ENCODE assay signal across 8 mouse cellular contexts in genomic region chr7:100658093-100658578, GRCm38 (mm10). TPM values are rescaled to one million over a fixed set of nuclear protein-coding genes. Genes with fewer than 3 reads are reported as not detected.
DNase-seq lines count a peak whose midpoint lies in the region; ATAC-seq and TF ChIP-seq lines count a peak whose summit lies in the region.

No protein-coding gene starts in this region.

- H3K36me3 ChIP-seq in E14TG2a.4 (ENCODE audit: insufficient read depth, low read length) = no peaks in the 10 kb centered on the region
- H3K36me3 ChIP-seq in forebrain, embryonic 13.5 days (ENCODE audit: poor library complexity, severe bottlenecking) = no peaks in the 10 kb centered on the region

- H3K27ac ChIP-seq in forebrain, embryonic 13.5 days = no peak overlapping the region

- no peak for ATAC-seq in forebrain, embryonic 13.5 days

- WGBS in forebrain, embryonic 13.5 days = 29% methylated on average over 18 of the region's 18 CpGs

- no peak overlapping the region for H3K9ac ChIP-seq in forebrain, embryonic 13.5 days

- TF ChIP-seq CTCF in E14TG2a.4 (conservative IDR thresholded peaks at IDR 0.05; ENCODE audit: low read length) = no peak

- no peaks in the 10 kb centered on the region for H3K27me3 ChIP-seq in E14TG2a.4 (ENCODE audit: insufficient read depth, low read length)
- no peaks in the 10 kb centered on the region for H3K27me3 ChIP-seq in forebrain, embryonic 13.5 days

- peak overlapping the region; percentile 61 for H3K4me3 ChIP-seq in E14TG2a.4 (replicated peaks; ENCODE audit: low read length)
- H3K4me3 ChIP-seq in forebrain, embryonic 13.5 days = no peak overlapping the region

- peak overlapping the region; percentile 40 for H3K4me2 ChIP-seq in forebrain, embryonic 13.5 days

- H3K4me1 ChIP-seq in E14TG2a.4 (replicated peaks; ENCODE audit: low read depth, low read length) = peaks cover 62% of the 10 kb centered on the region
- H3K4me1 ChIP-seq in forebrain, embryonic 13.5 days = peaks cover 22% of the 10 kb centered on the region

- H3K9me3 ChIP-seq in E14TG2a.4 (ENCODE audit: low read length) = no peaks in the 10 kb centered on the region
- H3K9me3 ChIP-seq in forebrain, embryonic 13.5 days (replicated peaks) = no peaks in the 10 kb centered on the region

- DNase-seq in adrenal gland, adult (ENCODE audit: inconsistent age in 2 of 2, low spot score in 1 of 2) = peak; percentile 30 to 60
- no peak for DNase-seq in adrenal gland, postnatal 4 days (ENCODE audit: low spot score in 2 of 2)
- peak; percentile 55 for DNase-seq in kidney, adult 18-20 months
- peak; percentile 85 to 88 for DNase-seq in lung, adult 18-20 months
- DNase-seq in skeletal muscle tissue, adult 2 months (ENCODE audit: low read depth, low spot score) = peak; percentile 54
- DNase-seq in thymus, adult 18-20 months = no peak

RNA-seq across cellular contexts. Expression of gene Plekhb1, which starts 4.1 kb away (rescaled TPM):
- total RNA-seq in adrenal gland, postnatal 4 days (2021) = 10 to 100 TPM in 1 of 2 experiments, 1 to 10 TPM in 1; 8.7 to 10.1 TPM
- polyA plus RNA-seq in forebrain, embryonic 13.5 days (2015; fragmentation: Nextera tagmentation; extraction: Ambion mirVana) = 3.5 and 3.9 TPM in 2 replicates

RNA-seq across cellular contexts. Expression of gene Fam168a, which starts 48.3 kb away (rescaled TPM):
- 10 to 100 TPM; 72.3 to 87.5 TPM for total RNA-seq in adrenal gland, postnatal 4 days (2021)
- 80.0 and 85.9 TPM in 2 replicates for polyA plus RNA-seq in forebrain, embryonic 13.5 days (2015; fragmentation: Nextera tagmentation; extraction: Ambion mirVana)

RNA-seq across cellular contexts. Expression of gene Mrpl48, which starts 50.0 kb away (rescaled TPM):
- 10 to 100 TPM; 64.5 to 67.5 TPM for total RNA-seq in adrenal gland, postnatal 4 days (2021)
- 67.6 and 69.9 TPM in 2 replicates for polyA plus RNA-seq in forebrain, embryonic 13.5 days (2015; fragmentation: Nextera tagmentation; extraction: Ambion mirVana)

RNA-seq across cellular contexts. Expression of gene Rab6a, which starts 50.9 kb away (rescaled TPM):
- total RNA-seq in adrenal gland, postnatal 4 days (2021) = 10 to 100 TPM; 68.5 to 79.0 TPM
- 147 and 152 TPM in 2 replicates for polyA plus RNA-seq in forebrain, embryonic 13.5 days (2015; fragmentation: Nextera tagmentation; extraction: Ambion mirVana)

Comparison
In these comparisons a context has a peak if more than half of its experiments do, and no peak if none do; other contexts are left out.
1. DNase-seq: peak in adrenal gland, adult (2 of 2), kidney, adult 18-20 months (single experiment), lung, adult 18-20 months (2 of 2) and skeletal muscle tissue, adult 2 months (single experiment); none in adrenal gland, postnatal 4 days (0 of 2) and thymus, adult 18-20 months (0 of 2).